Mouse (Mus musculus): ENCODE measurements around the gene Pram1. TPM values are rescaled to one million over a fixed set of nuclear protein-coding genes. Genes with fewer than 3 reads are reported as not detected.
"Not testable (repeated sequence)": the region's sequence is repeated elsewhere in the genome, so short reads cannot be mapped to it uniquely, and the experiment has no call there.

Pram1 gene
- total RNA-seq (2021): under 1 TPM in 1 of 2 experiments, not detected in 1; 0.22 TPM

DNA sequence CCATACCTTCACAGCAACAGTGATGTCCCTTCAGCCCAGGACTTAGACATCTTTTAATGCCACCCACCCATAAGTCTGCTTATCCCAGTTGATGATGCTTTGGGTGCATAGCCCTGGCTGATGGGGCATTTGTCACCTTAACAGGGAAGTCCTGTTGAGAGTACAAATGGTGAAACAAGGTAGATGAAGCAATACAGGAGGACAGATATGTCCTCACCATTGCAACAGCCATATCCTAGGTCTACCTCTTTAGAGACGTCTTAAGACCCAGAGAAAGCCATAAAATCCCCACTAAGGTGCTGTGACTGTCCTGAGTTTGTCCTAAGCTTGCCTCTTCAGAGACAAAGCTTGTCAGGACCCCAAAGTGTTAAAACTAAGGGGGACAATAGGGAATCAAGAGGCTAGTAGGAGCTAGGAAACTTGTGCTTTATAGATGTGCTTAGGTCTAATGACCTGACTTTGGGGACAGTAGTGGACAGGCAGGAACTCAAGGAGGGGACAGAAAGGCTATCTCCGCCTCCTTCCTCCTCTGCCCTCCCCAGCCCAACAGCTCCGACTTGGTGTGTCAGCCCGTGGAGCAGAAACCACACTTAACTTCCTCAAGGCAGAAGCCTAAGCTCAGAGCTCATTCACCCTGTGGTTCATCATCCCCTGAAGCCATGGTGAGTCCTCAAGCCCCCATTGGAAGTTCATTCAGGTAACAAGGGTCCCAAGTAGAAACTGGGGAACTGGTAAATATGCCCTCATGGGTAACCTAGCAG, at the start of gene Pram1:
Pram1 (plus strand) TSS at position 541 of the 761 bp plus-strand sequence.
- DNase-seq: no peak
- intact Hi-C loops (cut with DNase I): no loop called here

DNA sequence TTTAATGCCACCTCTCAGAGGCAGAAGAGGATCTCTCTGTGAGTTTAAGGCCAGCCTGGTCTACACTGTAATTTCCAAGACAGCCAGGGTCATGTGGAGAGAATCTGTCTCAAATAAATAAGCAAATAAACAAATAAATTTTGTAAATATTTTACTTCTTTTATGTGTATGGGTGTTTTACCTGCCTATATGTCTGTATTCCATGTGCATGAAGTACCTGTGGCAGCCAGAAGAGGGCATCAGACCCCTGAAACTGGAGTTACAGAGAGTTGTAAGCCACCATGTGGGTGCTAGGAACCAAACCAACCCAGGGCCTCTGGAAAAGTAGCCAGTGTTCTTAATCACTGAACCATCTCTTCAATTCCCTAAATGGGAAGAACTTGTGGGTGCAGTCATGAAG, 40.6 kb upstream of the Pram1 start:
- intact Hi-C loops (cut with DNase I): no loop called here
- no peak for DNase-seq

GRCm38 (mm10) chr17:33598506-33598905, 39.4 kb upstream of the Pram1 start:
- intact Hi-C loops (cut with DNase I): no loop called here

DNA sequence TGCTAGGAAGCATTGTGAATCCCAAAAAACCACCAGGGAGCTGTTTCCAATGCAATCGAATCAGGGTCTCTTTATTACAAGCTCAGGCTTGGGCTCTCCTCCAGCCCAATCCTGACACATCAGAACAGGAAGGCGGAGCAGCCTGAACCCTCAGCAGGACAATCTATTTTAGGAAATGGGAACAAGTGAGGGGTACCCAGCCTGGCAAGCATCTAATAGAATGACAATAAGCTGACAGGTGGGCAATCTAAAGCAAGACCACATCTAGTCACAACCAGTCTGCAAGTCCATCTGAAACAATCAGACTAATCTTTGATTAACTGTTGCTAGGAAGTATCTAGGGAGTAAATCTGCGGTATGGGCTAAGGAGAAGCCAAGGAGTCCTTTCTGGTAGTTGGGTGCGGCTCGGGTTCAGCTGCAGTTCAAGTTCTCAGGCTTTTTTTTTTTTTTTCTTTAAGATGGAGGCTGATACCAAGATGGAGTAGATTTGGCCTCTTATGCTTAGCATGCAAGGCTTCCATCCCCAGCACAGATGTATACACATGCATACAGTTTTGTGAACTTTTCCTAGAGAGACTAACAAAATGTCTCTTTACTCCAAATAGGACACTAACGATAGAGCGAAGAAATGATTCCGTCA, 37.9 kb upstream of the Pram1 start:
- DNase-seq: no peak

More at GRCm38 (mm10) chr17:33598506-33598905, 39.4 kb upstream of the Pram1 start:
- no peak for DNase-seq

GRCm38 (mm10) chr17:33600831-33601230, 37.0 kb upstream of the Pram1 start:
- DNase-seq: no peak
- intact Hi-C loops (cut with DNase I): no loop called here

More for the DNA sequence above, 37.9 kb upstream of the Pram1 start:
- intact Hi-C loops (cut with DNase I): no loop called here

- intact Hi-C loops (cut with DNase I): no loop called here
- no peak for DNase-seq
These were observed 35.9 kb upstream of the Pram1 start for GRCm38 (mm10) chr17:33601947-33602346.

DNA sequence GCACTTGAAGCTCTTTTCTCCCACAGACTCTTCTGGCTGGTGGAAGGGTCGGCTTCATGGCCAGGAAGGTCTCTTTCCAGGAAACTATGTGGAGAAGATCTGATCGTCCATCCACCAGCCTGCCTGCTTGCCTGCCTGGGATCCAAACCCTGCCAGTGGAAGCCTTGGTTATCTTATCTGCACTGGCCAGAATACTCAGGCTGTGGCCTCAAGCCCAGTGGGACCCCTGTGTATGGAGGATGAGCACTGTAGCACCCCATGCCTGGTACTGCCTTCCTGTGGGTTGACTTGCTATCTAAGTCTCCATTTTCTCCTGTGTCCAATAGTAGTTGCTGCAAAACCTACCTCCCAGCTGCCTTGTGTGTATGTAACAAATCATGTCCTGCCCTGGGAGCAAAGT, 30.6 kb upstream of the Pram1 start:
- intact Hi-C loops (cut with DNase I): no loop called here
- no peak for DNase-seq

- intact Hi-C loops (cut with DNase I): no loop called here
These were observed 27.3 kb upstream of the Pram1 start for GRCm38 (mm10) chr17:33610548-33610947.

DNA sequence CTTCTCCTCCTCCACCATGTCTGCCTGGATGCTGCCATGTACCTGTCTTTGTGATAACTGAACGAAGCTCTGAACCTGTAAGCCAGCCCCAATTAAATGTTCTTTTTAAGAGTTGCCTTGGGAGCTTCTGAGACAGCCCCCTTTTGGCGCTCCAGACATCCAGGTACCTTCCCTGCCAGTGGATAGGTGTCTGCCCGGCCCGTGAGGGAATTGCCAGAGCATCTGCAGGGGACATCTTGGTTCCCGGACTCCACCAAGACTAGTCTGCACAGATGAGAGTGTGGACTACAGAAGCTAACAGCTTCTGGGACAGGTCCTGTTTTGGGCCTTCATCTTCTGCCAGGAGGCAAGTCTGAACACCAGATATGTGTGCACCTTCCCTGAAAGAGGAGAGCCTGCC, 24.1 kb upstream of the Pram1 start:
- not testable (repeated sequence) for DNase-seq

More at GRCm38 (mm10) chr17:33610548-33610947, 27.3 kb upstream of the Pram1 start:
- no peak for DNase-seq

GRCm38 (mm10) chr17:33627281-33627680, 10.6 kb upstream of the Pram1 start:
- intact Hi-C loops (cut with DNase I): no loop called here
- no peak for DNase-seq

More for the DNA sequence above, 24.1 kb upstream of the Pram1 start:
- intact Hi-C loops (cut with DNase I): not testable (repeated sequence)

DNA sequence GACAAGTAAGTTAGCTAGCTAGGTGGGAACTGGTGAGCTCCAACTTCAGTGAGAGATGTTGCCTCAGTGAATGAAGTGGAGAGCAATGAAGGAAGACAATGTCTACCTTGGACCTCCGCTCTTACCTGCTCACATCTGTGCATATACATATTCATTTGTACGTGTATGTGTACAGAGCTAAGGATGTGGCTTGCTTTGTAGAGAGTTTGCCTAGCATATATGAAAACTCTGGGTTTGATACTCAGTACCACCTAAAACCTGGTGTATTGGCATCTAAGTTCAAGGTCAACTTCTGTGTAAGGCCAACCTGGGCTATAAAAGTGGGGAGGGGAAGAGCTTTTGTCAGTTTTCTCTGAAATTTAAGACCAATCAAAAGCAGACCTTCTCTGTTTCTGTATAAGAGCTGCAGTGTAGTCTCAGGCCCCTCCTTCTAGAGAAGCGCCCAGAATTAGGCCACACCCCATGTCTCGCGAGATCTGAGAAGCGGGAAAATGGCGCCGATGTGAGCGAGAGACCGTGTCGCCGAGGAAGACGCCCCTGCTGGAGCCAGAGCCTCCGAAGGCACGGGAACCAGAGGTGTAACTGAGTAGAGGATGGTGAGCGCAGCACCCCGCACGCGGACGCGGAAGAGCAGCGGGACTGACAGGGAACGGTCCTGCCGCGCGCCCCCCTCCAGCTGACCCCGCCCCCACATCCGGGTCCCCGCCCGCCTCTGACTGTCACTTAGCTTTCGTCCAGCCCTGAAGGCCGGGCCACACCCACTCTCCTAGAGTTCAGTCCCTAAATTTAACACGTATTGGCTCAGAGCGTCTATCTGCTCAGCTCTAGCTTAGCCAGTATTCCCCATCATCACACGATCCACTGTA, 9.0 kb upstream of the Pram1 start, which contains the start of gene Zfp414:
Zfp414 (plus strand) TSS at position 470 of the 866 bp plus-strand sequence.
- intact Hi-C loops (cut with DNase I): no loop called here

GRCm38 (mm10) chr17:33629487-33630125, 8.2 kb upstream of the Pram1 start:
- intact Hi-C loops (cut with DNase I): no loop called here
- DNase-seq: no peak

More for the DNA sequence above, 9.0 kb upstream of the Pram1 start, which contains the start of gene Zfp414:
- peak; percentile 93 to 98 for DNase-seq

- intact Hi-C loops (cut with DNase I): no loop called here
- DNase-seq: no peak
These were observed 7.5 kb upstream of the Pram1 start for GRCm38 (mm10) chr17:33630171-33630895.

DNA sequence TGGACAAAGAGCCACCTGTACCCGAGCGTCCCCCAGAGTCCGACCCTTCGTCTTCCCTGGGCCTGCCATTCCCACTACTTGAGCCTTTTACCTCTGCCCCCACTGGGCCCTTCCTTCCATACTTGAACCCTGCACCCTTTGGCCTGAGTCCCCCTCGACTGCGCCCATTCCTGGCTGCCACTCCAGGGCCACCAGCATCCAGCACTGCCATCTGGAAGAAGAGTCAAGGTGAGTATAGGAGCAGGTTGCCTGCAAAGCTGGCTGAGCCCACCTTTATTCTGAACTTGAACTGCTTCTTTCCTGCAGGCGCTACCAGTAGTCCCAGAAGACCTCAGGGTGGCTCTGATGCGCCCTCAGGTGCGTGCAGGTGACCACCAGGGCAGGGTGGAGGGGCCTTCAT, 6.6 kb upstream of the Pram1 start:
- DNase-seq: no peak
- intact Hi-C loops (cut with DNase I): no loop called here

- no peak for DNase-seq
- intact Hi-C loops (cut with DNase I): no loop called here
These were observed 6.1 kb upstream of the Pram1 start for GRCm38 (mm10) chr17:33631796-33632195.

GRCm38 (mm10) chr17:33637038-33637437, 818 bp upstream of the Pram1 start:
- DNase-seq: no peak

DNA sequence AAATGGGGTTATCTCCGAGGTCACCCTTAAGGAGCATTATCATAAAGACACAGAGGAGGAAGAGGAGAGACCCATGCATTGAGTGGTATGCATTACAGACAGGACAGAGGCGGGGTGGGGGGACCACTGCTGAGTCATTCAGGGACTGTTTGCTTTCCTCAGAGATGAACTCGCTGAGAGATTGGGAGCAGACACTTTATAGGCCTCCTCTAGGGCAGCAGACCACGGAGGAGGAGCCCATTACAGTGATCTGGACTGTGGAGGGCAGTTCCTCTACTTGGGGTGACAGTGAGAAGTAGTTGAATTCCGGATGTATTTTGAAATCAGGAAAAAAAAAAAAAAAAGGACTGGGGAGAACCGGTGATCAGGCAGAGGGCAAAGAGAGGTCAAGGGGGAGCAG, 1.9 kb downstream of the Pram1 start:
- intact Hi-C loops (cut with DNase I): no loop called here
- no peak for DNase-seq

More at GRCm38 (mm10) chr17:33637038-33637437, 818 bp upstream of the Pram1 start:
- intact Hi-C loops (cut with DNase I): no loop called here

GRCm38 (mm10) chr17:33644068-33644467, 6.2 kb downstream of the Pram1 start:
- intact Hi-C loops (cut with DNase I): no loop called here
- no peak for DNase-seq

GRCm38 (mm10) chr17:33645073-33645472, 7.2 kb downstream of the Pram1 start:
- intact Hi-C loops (cut with DNase I): no loop called here
- no peak for DNase-seq

All from heart, postnatal 36 days (tissue).